Mouse (Mus musculus): ENCODE measurements around the gene Yeats4.

DNA sequence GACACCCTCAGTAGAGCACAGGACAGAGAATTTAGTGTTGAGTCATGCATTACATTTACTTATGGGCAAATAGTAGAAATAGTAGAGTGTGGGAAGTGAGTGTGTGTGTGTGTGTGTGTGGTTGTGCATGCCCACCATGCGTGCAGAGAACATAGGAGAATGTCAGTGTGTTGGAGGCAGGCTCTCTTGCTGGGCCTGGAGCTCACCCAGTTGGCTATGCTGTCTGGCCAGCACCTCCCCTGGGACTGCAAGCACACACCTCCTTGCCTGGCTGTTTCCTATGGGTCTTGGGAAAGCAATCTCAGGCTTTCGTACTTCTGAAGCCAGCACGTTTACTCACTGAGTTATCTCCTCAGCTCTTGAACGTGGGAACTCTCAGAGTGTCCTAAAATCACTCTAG lies 10.5 kb upstream of the Yeats4 start:
- TF ChIP-seq TAL1 (IDR thresholded peaks at IDR 0.05; ENCODE audit: low read length) (no peak), GATA1 (IDR thresholded peaks at IDR 0.05; ENCODE audit: low read length) (no peak)

All from erythroblast, embryonic 14.5 days (primary cell).